Mouse (Mus musculus) gastrocnemius, postnatal 10 days (tissue): ENCODE measurements around the gene BC005624. TPM values are rescaled to one million over a fixed set of nuclear protein-coding genes. Genes with fewer than 3 reads are reported as not detected.

Source experiments
- DNase-seq: peaks from one replicate; pipeline ENCODE4 v3.0.0; 2021; ENCODE audit warnings: mixed read lengths
- total RNA-seq, 2 experiments: library from RNA; stranded (reverse); gene quantifications; 2 replicates each; pipeline ENCODE4 v1.2.3; 2021

BC005624 gene
- total RNA-seq, 2 experiments from 2014 or later = 16.5 to 19.0 TPM

GRCm38 (mm10) chr2:30928893-30929482 lies 53.0 kb downstream of the BC005624 start:
- DNase-seq = no peak

DNA sequence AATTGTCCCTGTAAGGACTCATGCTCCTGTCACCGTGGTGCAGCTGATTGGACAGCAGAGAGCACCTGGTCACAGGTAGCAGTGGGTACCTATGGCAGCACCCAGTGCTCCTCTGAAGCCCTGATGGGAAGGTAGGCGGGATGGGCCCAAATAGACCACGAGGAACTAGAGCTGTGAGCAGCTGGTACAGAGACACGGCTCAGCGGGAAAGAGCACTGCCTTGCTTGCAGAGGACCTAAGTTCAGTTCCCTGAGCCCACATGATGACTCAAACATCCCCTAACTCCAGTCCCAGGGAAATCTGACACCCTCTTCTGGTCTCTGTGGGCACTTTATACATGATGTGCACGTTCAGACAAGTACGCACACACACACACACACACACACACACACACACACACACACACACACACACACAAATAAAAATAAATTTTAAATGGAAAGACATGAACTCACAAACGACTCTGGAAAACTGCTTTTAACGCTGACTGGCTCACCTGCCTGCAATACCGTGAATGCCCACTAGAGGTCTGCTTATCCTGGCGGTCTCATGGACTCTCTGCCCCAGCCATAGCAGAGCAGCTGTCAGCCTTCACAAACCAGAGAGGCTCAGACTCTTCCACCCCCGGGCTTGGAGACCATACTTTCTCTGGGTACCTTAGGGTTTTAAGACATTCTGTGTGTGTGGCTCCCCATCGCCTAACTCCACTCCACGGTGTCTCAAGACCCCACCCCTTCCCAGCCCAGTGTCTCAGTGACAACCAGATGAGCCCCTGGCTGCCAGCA lies 54.0 kb downstream of the BC005624 start:
- DNase-seq = peak; percentile 91

- DNase-seq = no peak
These were observed 54.7 kb downstream of the BC005624 start for GRCm38 (mm10) chr2:30927151-30927781.

DNA sequence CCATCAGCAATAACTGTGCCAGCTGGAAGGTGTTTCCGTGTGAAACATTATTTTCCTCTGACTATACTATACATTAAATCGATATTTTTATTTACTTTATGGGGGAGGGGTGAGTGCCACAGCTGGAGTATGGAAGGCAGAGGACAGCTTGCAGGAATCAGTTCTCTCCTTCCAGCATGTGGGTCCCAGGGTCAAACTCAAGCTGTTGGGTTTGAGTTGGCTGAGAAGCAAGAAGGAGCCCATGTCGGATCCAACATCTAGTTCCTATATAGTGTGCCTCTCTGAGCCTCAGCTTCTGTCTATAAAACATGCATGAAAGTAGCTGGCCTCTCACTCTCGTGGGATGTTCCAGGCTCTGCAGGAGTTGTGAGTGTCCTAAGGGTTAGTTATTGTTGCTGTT lies 55.6 kb downstream of the BC005624 start:
- DNase-seq = no peak

DNA sequence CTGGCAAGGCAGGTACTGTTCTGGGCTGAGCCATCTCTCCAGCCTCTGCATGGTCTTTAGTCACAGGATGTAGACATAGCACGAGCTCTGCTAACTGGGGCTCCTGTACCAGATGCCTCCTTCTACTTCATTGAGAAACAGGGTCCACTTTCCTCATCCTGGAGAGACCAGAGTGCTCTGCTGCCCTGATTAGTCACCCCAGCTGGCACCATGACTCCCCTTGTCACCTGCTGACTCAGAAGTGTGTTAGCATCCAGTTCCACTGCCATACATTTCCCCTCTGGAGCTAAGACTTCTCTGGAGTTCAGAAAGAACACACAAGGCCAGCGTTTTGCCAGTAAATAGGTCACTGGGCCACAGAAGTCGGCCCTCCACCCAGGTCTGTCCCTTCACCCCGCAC lies 56.8 kb downstream of the BC005624 start:
- no peak for DNase-seq

- DNase-seq = no peak
These were observed 58.9 kb downstream of the BC005624 start for GRCm38 (mm10) chr2:30923099-30923498.

Other genes starting within 250 kb of the BC005624 start
- gene 1700001O22Rik, start 178.5 kb downstream of the BC005624 start, total RNA-seq = 1 to 10 TPM in 1 of 2 experiments, under 1 TPM in 1; 0.33 to 1.1 TPM
- 10 to 100 TPM; 20.1 to 22.8 TPM for gene Ntmt1, start 174.4 kb downstream of the BC005624 start, total RNA-seq
- 1 to 10 TPM; 8.9 to 9.0 TPM for gene Asb6, start 151.9 kb downstream of the BC005624 start, total RNA-seq
- 1 to 10 TPM; 4.3 to 4.8 TPM for gene Prrx2, start 147.2 kb downstream of the BC005624 start, total RNA-seq
- 1 to 10 TPM; 7.4 to 9.0 TPM for gene Ptges, start 52.3 kb downstream of the BC005624 start, total RNA-seq
- 10 to 100 TPM; 20.9 to 23.4 TPM for gene Tor1b, start 29.2 kb downstream of the BC005624 start, total RNA-seq
- 10 to 100 TPM; 13.7 to 18.4 TPM for gene Tor1a, start 14.3 kb downstream of the BC005624 start, total RNA-seq
- 10 to 100 TPM; 17.4 to 29.4 TPM for gene Usp20, start 78 bp upstream of the BC005624 start, total RNA-seq
- gene Fnbp1, start 159.8 kb upstream of the BC005624 start, total RNA-seq = 10 to 100 TPM; 27.9 to 30.3 TPM
- gene Gpr107, start 170.1 kb upstream of the BC005624 start, total RNA-seq = 10 to 100 TPM; 27.4 to 32.4 TPM